Mouse (Mus musculus) natural killer cell, adult 2 months (primary cell): ENCODE results near the gene Mrps23.

Experiments
- DNase-seq, 2 experiments: peaks; one replicate each; pipeline ENCODE4 v3.0.0; 2022; ENCODE audit warnings: low spot score in 2 of 2

Gene Mrps23

DNA sequence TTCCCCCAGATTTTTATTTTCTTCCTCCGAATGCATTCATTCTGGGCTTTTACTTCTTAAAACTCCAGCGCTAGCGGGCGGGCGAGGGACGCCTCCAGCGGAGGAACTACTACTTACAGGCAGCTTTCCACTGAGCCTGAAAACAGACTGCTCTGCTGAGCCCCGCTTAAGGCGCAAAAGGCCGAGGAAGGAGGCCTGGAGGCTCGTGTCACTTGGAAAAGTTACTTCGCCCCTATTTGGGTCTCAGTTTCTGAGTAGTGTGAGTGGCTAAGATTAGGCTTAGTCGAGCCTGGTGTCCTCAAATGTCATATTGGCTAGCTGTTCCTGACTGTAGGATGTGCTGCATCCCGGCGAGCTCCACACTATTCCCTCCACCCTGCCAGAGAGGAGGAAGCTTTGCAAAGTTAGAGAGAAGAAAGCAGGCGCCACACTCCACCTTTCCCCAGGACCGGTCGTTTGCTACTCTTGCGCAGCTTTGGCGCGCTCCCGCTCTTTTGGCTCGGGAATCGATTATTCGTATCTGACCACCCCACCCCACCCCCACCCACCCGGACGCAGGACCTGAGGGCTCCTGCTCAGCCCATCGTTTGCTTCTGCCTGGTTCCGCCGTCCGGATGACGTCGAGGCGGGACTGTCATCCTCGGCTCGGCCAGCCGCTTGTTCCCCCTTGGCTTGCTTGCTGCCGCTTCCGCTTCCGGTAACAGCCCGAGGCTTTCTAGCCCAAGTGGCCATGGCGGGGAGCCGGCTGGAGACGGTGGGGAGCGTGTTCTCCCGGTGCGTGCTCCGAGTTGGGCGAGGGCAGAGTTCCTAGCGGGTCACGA, at the start of gene Mrps23:
Mrps23 (plus strand) TSS at position 677 of the 821 bp plus-strand sequence.
- peak; percentile 87 to 89 for DNase-seq

GRCm38 (mm10) chr11:88154500-88154899, 49.7 kb upstream of the Mrps23 start:
- no peak for DNase-seq

GRCm38 (mm10) chr11:88155451-88155850, 48.7 kb upstream of the Mrps23 start:
- DNase-seq: no peak

GRCm38 (mm10) chr11:88155998-88156397, 48.2 kb upstream of the Mrps23 start:
- no peak for DNase-seq

DNA sequence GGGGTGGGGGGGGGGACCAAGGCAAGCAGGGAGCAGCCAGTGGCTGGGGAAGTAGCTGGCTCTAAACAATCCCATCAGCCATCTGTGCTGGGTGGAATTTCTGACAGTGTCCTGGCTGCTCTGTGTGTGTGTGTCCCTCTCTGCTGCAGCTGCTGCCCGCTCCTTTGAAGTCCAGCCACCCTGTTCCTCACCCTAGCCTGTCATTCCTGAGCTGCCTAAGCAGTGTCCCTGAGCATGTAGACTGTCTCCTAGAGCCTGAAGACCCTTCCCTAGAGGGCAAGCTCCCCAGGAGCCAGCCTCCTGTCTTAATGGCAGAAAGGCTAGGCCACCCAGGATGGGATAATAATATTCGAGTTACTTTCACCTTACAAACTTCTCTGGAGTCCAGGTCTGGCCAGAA, 47.8 kb upstream of the Mrps23 start:
- DNase-seq: no peak

- no peak for DNase-seq
Observed at GRCm38 (mm10) chr11:88158842-88159246, 45.3 kb upstream of the Mrps23 start.

- no peak for DNase-seq
Observed at GRCm38 (mm10) chr11:88159389-88159788, 44.8 kb upstream of the Mrps23 start.

DNA sequence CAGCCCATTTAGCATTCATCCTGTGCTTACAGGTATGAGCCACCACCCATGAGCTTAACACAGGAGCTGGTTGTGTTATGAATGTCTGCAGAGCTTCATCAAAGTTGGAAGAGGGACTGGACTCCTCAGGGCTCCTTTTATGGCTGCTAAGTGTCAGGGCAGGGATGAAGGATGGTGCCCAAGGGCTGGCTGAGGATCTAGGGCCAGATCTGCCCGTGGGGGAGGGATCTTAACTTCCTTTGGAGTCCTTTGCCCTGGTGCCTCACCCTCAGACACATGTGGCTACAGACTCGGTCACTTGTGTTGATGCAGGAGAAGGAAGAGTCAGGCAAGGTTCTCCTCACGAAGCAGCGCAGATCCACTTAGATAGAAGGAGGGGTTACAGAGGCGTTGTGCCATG, 43.9 kb upstream of the Mrps23 start:
- DNase-seq: no peak

GRCm38 (mm10) chr11:88161051-88161581, 43.1 kb upstream of the Mrps23 start:
- DNase-seq: peak; percentile 54 to 72

DNA sequence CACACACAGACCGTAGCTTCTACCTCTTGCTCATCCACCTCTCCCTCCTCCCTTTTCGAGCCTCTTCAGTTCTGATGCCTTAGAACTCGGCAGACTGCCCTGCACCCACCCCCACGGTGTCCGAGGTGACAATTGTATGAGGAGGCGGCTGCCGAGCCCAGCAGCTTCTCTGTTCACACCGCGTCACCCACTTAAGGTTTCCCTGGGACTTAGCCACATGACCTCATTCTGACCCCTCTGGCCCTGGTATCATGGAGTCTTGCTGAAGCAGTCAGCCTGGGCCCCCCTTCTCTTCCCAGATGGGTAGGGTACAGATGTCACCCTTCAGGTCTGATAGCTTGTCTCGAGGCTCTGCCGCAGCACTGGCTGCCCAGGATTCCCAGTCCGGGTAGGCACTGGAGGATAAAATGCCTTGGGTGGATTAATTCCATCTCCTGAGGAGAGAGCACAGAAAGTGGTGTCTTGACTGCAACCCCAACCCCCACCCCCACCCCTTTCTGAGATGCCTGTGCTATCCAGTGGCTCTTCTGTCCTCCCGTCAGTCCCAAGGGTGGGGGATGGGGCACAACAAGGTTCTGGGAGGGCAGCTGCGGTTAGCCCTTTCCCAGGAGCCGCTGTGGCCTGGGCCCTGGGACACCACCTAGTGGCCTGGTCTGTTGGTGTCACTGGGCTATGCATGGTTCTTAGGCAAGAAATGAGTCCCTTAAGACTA, 42.4 kb upstream of the Mrps23 start:
- DNase-seq: peak; percentile 79 to 86

DNA sequence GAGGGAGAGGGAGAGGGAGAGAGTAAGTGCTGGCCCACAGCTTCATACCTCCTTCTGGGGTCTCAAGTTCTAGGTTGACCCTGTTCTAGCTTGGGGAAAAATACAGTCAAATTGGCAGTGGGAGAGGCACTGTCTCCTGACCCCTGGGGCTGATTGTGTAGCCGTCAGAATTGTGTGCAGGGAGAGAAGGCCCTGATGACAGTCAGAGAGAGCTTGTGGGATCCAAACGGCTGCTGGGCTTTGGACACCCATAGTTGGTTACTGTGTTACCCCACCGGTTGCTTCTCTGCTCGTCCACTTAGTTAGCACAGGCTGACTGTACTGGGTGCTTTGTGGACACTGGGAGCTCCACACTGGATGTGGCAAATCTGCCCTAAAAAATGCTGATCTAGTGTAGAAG, 41.4 kb upstream of the Mrps23 start:
- no peak for DNase-seq

DNA sequence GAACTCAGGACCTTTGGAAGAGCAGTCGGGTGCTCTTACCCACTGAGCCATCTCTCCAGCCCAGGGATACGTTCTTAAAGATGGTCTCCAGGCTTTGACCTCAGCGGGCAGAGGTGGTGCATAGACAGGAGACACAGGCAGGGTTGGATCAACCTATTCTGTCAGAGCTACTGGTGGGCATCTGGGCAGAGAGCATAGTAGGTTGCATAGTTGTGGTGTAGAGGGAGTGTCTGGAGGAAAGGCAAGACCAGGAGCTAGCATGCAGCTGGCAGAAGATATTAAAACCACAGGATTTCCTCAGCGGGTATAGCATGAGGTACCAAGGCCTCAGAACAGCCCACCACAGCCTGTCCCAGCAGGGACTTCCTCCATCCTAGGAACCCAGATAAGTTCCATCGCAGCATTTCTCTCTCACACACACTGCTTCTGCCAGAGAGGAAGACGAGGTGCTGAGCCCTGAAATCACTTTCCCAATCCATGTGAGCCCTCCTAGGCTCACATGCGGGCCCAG, 39.9 kb upstream of the Mrps23 start:
- peak in 1 of 2 experiments; percentile 16 for DNase-seq

DNA sequence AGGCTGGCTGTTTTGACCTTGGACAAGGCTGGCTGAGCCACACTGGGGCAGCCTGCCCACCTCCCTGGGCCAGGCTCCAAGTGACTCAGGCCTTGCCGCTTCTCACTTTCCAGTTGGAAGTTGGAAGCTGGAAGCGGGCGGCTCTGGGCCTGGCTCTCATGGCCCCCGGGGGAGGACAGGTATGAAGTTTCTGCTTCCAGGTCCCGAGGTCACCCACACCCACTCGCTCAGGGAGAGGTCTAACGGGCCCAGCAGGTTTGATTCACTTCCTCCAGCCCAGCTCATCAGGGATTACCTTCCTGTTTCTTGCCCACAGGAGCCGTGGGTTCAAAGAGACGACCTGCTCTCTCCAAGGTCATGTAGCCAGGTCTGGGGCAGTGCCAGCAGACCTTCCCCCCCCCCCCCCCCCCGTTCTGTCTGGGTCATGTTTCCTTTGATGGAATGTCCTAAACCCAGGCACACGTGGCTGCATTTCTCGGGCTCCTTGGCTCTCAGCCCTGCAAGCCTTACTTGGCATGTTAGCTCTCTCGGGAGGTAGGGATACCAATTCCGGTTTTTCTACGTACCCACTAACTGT, 39.3 kb upstream of the Mrps23 start:
- no peak for DNase-seq

DNA sequence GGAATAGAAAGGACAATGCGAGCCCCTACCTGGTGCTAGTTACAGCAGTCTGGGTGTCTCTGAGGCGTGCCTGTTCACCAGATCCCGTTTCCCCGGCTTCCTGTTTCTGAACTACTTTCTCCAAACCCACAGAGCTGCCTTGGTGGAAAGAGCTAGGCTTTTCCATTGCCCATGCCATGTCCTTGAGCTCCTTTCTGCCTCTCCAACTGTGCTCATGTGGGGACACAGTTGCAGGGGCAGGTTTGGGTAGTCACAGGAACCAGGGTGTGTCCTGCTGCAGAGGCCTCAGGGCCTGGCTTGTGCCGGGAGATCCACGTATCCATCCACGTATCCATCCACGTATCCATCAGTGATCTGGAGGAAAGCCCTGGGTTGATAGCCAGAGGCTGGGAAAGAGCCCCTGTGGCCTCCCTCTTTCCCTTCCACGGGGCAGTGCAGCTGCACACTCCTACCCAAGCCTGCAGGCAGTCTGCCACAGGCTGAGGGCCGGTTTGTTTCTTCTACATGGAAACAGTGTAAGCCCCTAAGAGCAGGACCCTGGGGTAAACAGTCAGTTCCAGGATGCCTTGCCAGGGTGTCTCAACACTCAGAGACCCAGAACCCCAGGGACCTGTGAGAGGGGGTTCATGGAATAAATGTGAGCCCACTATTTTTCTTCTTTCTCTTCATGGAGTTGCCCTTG, 38.4 kb upstream of the Mrps23 start:
- DNase-seq: no peak

DNA sequence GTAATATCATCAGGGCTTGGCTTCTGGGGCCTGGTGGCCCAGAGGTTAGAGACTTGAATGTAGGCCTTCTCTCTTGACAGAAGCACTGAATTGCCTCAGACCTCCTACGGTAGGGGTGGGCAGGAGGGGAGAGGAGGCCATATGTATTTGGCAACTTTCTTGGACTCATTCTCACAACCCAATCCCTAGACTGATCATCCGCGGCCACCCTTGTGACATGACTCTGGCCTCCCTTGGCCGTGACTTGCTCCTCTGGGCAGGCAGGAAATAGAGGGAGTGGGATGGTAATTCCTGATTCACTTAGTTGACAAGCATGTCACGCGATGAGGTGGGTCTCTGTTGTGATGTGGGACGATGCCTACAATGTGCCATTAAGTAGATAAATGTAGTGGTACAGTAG, 37.7 kb upstream of the Mrps23 start:
- DNase-seq: no peak

DNA sequence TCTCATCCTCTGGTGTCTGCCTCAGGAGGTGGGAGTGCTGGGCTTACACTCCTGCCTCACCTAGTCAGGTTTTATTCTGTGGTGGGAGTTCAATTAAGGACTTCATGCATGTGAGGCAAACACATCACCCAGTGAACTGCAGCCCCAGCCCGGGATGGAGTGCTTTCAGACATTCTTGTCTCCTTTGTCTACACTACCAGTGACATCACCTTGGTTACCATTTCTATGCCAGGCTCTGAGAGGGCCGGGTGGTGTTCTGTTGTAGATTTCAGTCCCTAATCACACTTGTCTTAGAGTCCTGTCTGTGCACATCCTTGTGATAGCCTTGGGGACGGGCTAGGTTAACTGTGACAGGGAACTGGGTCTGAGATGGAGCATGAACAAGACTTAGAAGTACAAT, 35.6 kb upstream of the Mrps23 start:
- no peak for DNase-seq

- no peak for DNase-seq
Observed at GRCm38 (mm10) chr11:88169531-88170040, 34.6 kb upstream of the Mrps23 start.

DNA sequence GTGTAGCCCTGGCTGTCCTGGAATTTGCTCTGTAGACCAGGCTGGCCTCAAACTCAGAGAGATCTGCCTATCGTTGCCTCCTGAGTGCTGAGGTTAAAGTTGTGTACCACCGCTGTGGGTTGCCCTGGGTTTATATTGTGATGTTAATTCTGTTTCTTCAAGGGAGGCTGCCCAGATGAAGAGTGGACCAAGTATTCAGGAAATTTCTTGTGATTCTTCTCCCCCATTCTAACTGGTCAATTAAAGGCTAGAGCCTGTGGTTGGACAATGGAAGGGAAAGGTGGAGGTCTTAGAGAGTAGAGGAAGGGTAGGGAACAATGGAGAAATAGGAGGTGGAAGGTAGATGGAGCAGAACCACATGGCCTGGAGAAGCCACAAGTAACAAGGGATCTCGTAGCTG, 33.6 kb upstream of the Mrps23 start:
- DNase-seq: no peak

DNA sequence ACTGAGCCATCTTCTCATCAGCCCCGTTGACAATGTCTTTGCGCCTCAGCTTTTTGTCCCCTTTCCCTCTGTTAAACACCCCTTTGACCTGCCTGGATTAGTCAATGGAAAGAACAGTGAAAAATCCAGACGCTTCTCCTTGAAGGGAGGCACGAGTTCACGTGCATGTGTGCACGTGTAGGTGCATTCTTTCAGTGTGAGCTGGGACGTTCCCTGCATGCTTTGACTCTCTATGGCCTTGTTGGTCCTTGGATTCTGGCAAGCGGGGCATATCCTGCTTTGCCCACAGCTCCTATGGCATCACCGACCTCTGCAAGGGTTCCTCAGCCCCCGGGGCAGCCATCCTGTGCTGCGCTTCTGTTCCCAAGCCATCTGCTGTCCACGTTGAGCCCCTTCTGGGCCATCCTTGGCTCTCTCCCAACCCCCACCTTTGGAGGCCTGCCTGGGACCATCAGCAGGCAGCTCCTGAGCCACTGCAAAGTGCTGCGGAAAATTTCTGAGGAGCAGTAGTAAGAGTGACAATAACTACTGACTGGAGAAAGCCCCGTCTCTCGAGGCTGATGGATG, 32.2 kb upstream of the Mrps23 start:
- DNase-seq: no peak

GRCm38 (mm10) chr11:88172601-88173325, 31.4 kb upstream of the Mrps23 start:
- DNase-seq: no peak
